Mouse (Mus musculus) heart, embryonic 14.5 days (tissue): ENCODE measurements at regions not wholly inside any gene's neighbourhood (a gene's known extent, or its start where the extent isn't known, plus 50 kb on each side); places are given as distances from the start of the nearest gene placed in this dataset.

Source experiments
- ATAC-seq: fragments of 200-750 bp; cut with Nextera tagmentation; 2 replicates; pipeline ENCODE4 v1.8.0; 2017; ENCODE audit warnings: low read depth, moderate TSS enrichment; ENCODE audit not compliant: insufficient number of reproducible peaks, insufficient read depth, low FRiP score
- H3K27ac ChIP-seq, 2 experiments: fragments of 200-500 bp in 1 of 2; fragments of 300-500 bp in 1 of 2; sonication (generic) in 1 of 2; replicated peaks in 1 of 2; 2 replicates each; pipeline ENCODE4 v1.5.1; 2012 to 2014; ENCODE audit warnings: low read depth in 2 of 2, low read length in 2 of 2, control low read depth in 1 of 2, mild to moderate bottlenecking in 1 of 2, mixed read lengths in 1 of 2; ENCODE audit not compliant: control insufficient read depth in 1 of 2, insufficient read depth in 1 of 2
- H3K27me3 ChIP-seq: fragments of 300-500 bp; sonication (generic); 2 replicates; pipeline ENCODE4 v1.6.1; 2014; ENCODE audit warnings: mild to moderate bottlenecking, low read length, control low read depth; ENCODE audit not compliant: control insufficient read depth, insufficient read depth
- H3K36me3 ChIP-seq: fragments of 300-500 bp; sonication (generic); 2 replicates; pipeline ENCODE4 v1.6.1; 2014; ENCODE audit warnings: mild to moderate bottlenecking, control low read depth, low read length, mixed read lengths; ENCODE audit not compliant: control insufficient read depth, insufficient read depth
- H3K4me1 ChIP-seq, 2 experiments: fragments of 200-500 bp in 1 of 2; fragments of 300-500 bp in 1 of 2; sonication (generic) in 1 of 2; 2 replicates each; pipeline ENCODE4 v1.6.1; 2012 to 2014; ENCODE audit warnings: low read length in 2 of 2, control low read depth in 1 of 2, mixed read lengths in 1 of 2; ENCODE audit not compliant: control insufficient read depth in 2 of 2, insufficient read depth in 2 of 2
- H3K4me2 ChIP-seq: fragments of 300-500 bp; sonication (generic); 2 replicates; pipeline ENCODE4 v1.6.1; 2014; ENCODE audit warnings: mild to moderate bottlenecking, low read length
- H3K4me3 ChIP-seq, 2 experiments: fragments of 200-500 bp in 1 of 2; fragments of 300-500 bp in 1 of 2; sonication (generic) in 1 of 2; 2 replicates each; pipeline ENCODE4 v1.5.1; 2012 to 2014; ENCODE audit warnings: low read length in 2 of 2, mild to moderate bottlenecking in 2 of 2, control low read depth in 1 of 2, low read depth in 1 of 2, moderate library complexity in 1 of 2; ENCODE audit not compliant: control insufficient read depth in 1 of 2, insufficient read depth in 1 of 2
- H3K9ac ChIP-seq: fragments of 300-500 bp; sonication (generic); 2 replicates; pipeline ENCODE4 v1.6.1; 2014; ENCODE audit warnings: mild to moderate bottlenecking, low read length
- H3K9me3 ChIP-seq: fragments of 300-500 bp; sonication (generic); 2 replicates; pipeline ENCODE4 v1.6.1; 2016; ENCODE audit warnings: low read length, control low read depth; ENCODE audit not compliant: control insufficient read depth
- WGBS: fragments of 180-500 bp; shearing (Covaris S2); extraction: QIAGEN DNeasy Blood & Tissue Kit; methylation state at CpG from one replicate; pipeline ENCODE4 v1.1.7; 2014; 5-methylcytosine and 5-hydroxymethylcytosine counted together

- no peak overlapping the region for H3K27ac ChIP-seq
- no peak overlapping the region for H3K4me2 ChIP-seq
- WGBS = 76% methylated on average over 10 of the region's 10 CpGs
- H3K9me3 ChIP-seq = no peaks in the 10 kb centered on the region
- H3K4me3 ChIP-seq = no peak overlapping the region
- H3K36me3 ChIP-seq = no peaks in the 10 kb centered on the region
- H3K27me3 ChIP-seq = no peaks in the 10 kb centered on the region
- no peak overlapping the region for H3K9ac ChIP-seq
- peaks cover 0 to 6% of the 10 kb centered on the region in 2 experiments; a peak in 3 of 4 replicates for H3K4me1 ChIP-seq
- no peak for ATAC-seq
These were observed 71.3 kb downstream of the Ccdc54 start for GRCm38 (mm10) chr16:50519610-50520009.

- Histone ChIP-seq H3K36me3 (no peaks in the 10 kb centered on the region), H3K27ac (peak overlapping the region; percentile 46 to 63; a peak in 3 of 4 replicates), H3K9me3 (no peaks in the 10 kb centered on the region), H3K4me1 (peaks cover 0 to 6% of the 10 kb centered on the region in 2 experiments; a peak in 3 of 4 replicates), H3K4me2 (peak overlapping the region; percentile 52), H3K27me3 (no peaks in the 10 kb centered on the region), H3K4me3 (peak overlapping the region in 1 of 2 experiments; percentile 27; a peak in 2 of 4 replicates), H3K9ac (no peak overlapping the region)
- ATAC-seq = no peak
- 27% methylated on average over 11 of the region's 11 CpGs for WGBS
These were observed 74.4 kb downstream of the Ccdc54 start for GRCm38 (mm10) chr16:50516579-50516978.

GRCm38 (mm10) chr16:50515039-50515438, 75.9 kb downstream of the Ccdc54 start:
- no peaks in the 10 kb centered on the region for H3K36me3 ChIP-seq
- H3K27ac ChIP-seq = no peak overlapping the region
- WGBS = 94% methylated on average over 8 of the region's 8 CpGs
- H3K4me1 ChIP-seq = peaks cover 0 to 6% of the 10 kb centered on the region in 2 experiments; a peak in 3 of 4 replicates
- no peak overlapping the region for H3K4me3 ChIP-seq
- H3K27me3 ChIP-seq = no peaks in the 10 kb centered on the region
- H3K4me2 ChIP-seq = no peak overlapping the region
- no peak for ATAC-seq
- H3K9ac ChIP-seq = no peak overlapping the region
- no peaks in the 10 kb centered on the region for H3K9me3 ChIP-seq

GRCm38 (mm10) chr16:50512080-50512479, 78.9 kb downstream of the Ccdc54 start:
- H3K4me1 ChIP-seq = peaks cover 0 to 1% of the 10 kb centered on the region in 2 experiments; a peak in 2 of 4 replicates
- ATAC-seq = no peak
- no peak overlapping the region for H3K4me2 ChIP-seq
- H3K36me3 ChIP-seq = no peaks in the 10 kb centered on the region
- no peaks in the 10 kb centered on the region for H3K27me3 ChIP-seq
- 51% methylated on average over 3 of the region's 3 CpGs for WGBS
- H3K4me3 ChIP-seq = no peak overlapping the region
- H3K27ac ChIP-seq = no peak overlapping the region
- no peak overlapping the region for H3K9ac ChIP-seq
- H3K9me3 ChIP-seq = no peaks in the 10 kb centered on the region

- H3K4me1 ChIP-seq = no peaks in the 10 kb centered on the region
- H3K4me3 ChIP-seq = no peak overlapping the region
- no peaks in the 10 kb centered on the region for H3K27me3 ChIP-seq
- no peak overlapping the region for H3K4me2 ChIP-seq
- WGBS = 58% methylated on average over 4 of the region's 4 CpGs
- no peaks in the 10 kb centered on the region for H3K36me3 ChIP-seq
- no peak for ATAC-seq
- H3K27ac ChIP-seq = no peak overlapping the region
- no peaks in the 10 kb centered on the region for H3K9me3 ChIP-seq
- no peak overlapping the region for H3K9ac ChIP-seq
These were observed 77.3 kb upstream of the Bbx start for GRCm38 (mm10) chr16:50509529-50509895.

- H3K9ac ChIP-seq = no peak overlapping the region
- WGBS = 67% methylated on average over 14 of the region's 14 CpGs
These were observed 76.7 kb upstream of the Bbx start for GRCm38 (mm10) chr16:50508673-50509528.

GRCm38 (mm10) chr16:50504619-50505018, 72.4 kb upstream of the Bbx start:
- no peak overlapping the region for H3K9ac ChIP-seq
- no peaks in the 10 kb centered on the region for H3K4me1 ChIP-seq
- no peaks in the 10 kb centered on the region for H3K27me3 ChIP-seq
- H3K4me2 ChIP-seq = no peak overlapping the region
- no peak overlapping the region for H3K4me3 ChIP-seq
- no peak overlapping the region for H3K27ac ChIP-seq
- ATAC-seq = no peak
- WGBS = 59% methylated on average over 3 of the region's 3 CpGs
- no peaks in the 10 kb centered on the region for H3K36me3 ChIP-seq
- no peaks in the 10 kb centered on the region for H3K9me3 ChIP-seq

More at GRCm38 (mm10) chr16:50508673-50509528, 76.7 kb upstream of the Bbx start:
- Histone ChIP-seq H3K27me3 (no peaks in the 10 kb centered on the region), H3K4me1 (no peaks in the 10 kb centered on the region), H3K27ac (no peak overlapping the region), H3K4me2 (no peak overlapping the region), H3K9me3 (no peaks in the 10 kb centered on the region), H3K36me3 (no peaks in the 10 kb centered on the region), H3K4me3 (no peak overlapping the region)
- no peak for ATAC-seq
